Mouse (Mus musculus): Measurements from ENCODE around the gene Pip5k1b. TPM values are rescaled to one million over a fixed set of nuclear protein-coding genes. Genes with fewer than 3 reads are reported as not detected.

Pip5k1b gene
- polyA plus RNA-seq, 1 experiment from 2014 or later: 1.6 TPM

DNA sequence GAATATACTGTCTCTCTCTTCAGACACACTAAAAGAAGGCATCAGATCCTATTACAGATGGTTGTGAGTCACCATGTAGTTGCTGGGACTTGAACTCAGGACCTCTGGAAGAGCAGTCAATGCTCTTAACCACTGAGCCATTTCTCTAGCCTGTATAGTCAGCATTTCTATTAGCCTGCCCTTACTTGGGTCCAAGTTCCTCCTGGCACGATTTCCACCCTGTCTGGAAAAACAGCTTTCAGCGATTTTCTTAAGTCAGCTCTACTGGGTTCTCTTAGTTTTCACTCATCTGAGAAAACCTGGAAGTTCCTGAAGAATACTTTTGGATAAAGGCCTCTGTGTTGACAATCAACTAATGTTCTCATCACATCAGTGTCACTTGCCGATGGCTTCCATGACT, 56.4 kb downstream of the Pip5k1b start:
- Histone ChIP-seq H3K4me3 (ENCODE audit: low read depth, low read length) (no peak overlapping the region), H3K9ac (ENCODE audit: low read depth, low read length) (no peak overlapping the region), H3K27ac (ENCODE audit: low read length) (no peak overlapping the region), H3K4me2 (ENCODE audit: low read length) (no peak overlapping the region), H3K27me3 (ENCODE audit: control insufficient read depth, insufficient read depth, low read depth, low read length) (no peaks in the 10 kb centered on the region), H3K36me3 (ENCODE audit: control insufficient read depth, insufficient read depth, low read length) (no peaks in the 10 kb centered on the region), H3K4me1 (ENCODE audit: control insufficient read depth, insufficient read depth, low read length) (no peaks in the 10 kb centered on the region), H3K9me3 (replicated peaks; ENCODE audit: control insufficient read depth, low read length, poor library complexity, severe bottlenecking) (no peaks in the 10 kb centered on the region)
- no peak for ATAC-seq
- 66% methylated on average over 3 of the region's 3 CpGs for WGBS

DNA sequence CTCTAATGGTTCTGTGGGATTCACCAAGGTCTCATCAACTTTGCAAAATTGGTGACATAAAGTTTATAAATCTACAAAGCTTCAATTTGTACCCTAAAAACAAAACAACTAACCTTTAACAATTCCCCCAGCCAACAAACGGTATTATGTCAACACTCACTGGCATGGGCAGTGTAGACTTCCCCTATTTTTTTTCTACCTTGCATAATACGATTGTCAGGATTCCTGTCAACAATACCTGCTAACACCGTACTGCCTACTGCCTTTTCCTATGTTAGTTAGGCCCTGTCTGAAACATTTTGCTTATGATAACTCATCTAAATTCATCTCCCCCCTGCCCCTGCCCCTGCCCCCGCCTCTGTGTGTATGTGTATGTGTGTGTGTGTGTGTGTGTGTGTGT, 61.8 kb downstream of the Pip5k1b start:
- H3K4me3 ChIP-seq (ENCODE audit: low read depth, low read length): no peak overlapping the region
- H3K4me1 ChIP-seq (ENCODE audit: control insufficient read depth, insufficient read depth, low read length): no peaks in the 10 kb centered on the region
- ATAC-seq: no peak
- H3K27ac ChIP-seq (ENCODE audit: low read length): no peak overlapping the region
- 91% methylated on average over 4 of the region's 4 CpGs for WGBS
- H3K9me3 ChIP-seq (replicated peaks; ENCODE audit: control insufficient read depth, low read length, poor library complexity, severe bottlenecking): no peaks in the 10 kb centered on the region
- H3K9ac ChIP-seq (ENCODE audit: low read depth, low read length): no peak overlapping the region
- H3K4me2 ChIP-seq (ENCODE audit: low read length): no peak overlapping the region
- H3K36me3 ChIP-seq (ENCODE audit: control insufficient read depth, insufficient read depth, low read length): no peaks in the 10 kb centered on the region
- H3K27me3 ChIP-seq (ENCODE audit: control insufficient read depth, insufficient read depth, low read depth, low read length): no peaks in the 10 kb centered on the region

- H3K27me3 ChIP-seq (ENCODE audit: control insufficient read depth, insufficient read depth, low read depth, low read length): no peaks in the 10 kb centered on the region
- H3K4me2 ChIP-seq (ENCODE audit: low read length): no peak overlapping the region
- H3K4me1 ChIP-seq (ENCODE audit: control insufficient read depth, insufficient read depth, low read length): no peaks in the 10 kb centered on the region
- no peak overlapping the region for H3K9ac ChIP-seq (ENCODE audit: low read depth, low read length)
- ATAC-seq: no peak
- no peaks in the 10 kb centered on the region for H3K9me3 ChIP-seq (replicated peaks; ENCODE audit: control insufficient read depth, low read length, poor library complexity, severe bottlenecking)
- no peak overlapping the region for H3K27ac ChIP-seq (ENCODE audit: low read length)
- 16% methylated on average over 3 of the region's 3 CpGs for WGBS
- H3K4me3 ChIP-seq (ENCODE audit: low read depth, low read length): no peak overlapping the region
- H3K36me3 ChIP-seq (ENCODE audit: control insufficient read depth, insufficient read depth, low read length): no peaks in the 10 kb centered on the region
Observed at GRCm38 (mm10) chr19:24491824-24492223, 63.8 kb downstream of the Pip5k1b start.

- Histone ChIP-seq H3K36me3 (ENCODE audit: control insufficient read depth, insufficient read depth, low read length) (no peaks in the 10 kb centered on the region), H3K9me3 (replicated peaks; ENCODE audit: control insufficient read depth, low read length, poor library complexity, severe bottlenecking) (no peaks in the 10 kb centered on the region), H3K4me1 (ENCODE audit: control insufficient read depth, insufficient read depth, low read length) (no peaks in the 10 kb centered on the region), H3K4me2 (ENCODE audit: low read length) (no peak overlapping the region), H3K27me3 (ENCODE audit: control insufficient read depth, insufficient read depth, low read depth, low read length) (no peaks in the 10 kb centered on the region), H3K9ac (ENCODE audit: low read depth, low read length) (no peak overlapping the region), H3K4me3 (ENCODE audit: low read depth, low read length) (no peak overlapping the region), H3K27ac (ENCODE audit: low read length) (no peak overlapping the region)
- ATAC-seq: no peak
- WGBS: 81% methylated on average over 5 of the region's 5 CpGs
Observed at GRCm38 (mm10) chr19:24490275-24490674, 65.4 kb downstream of the Pip5k1b start.

DNA sequence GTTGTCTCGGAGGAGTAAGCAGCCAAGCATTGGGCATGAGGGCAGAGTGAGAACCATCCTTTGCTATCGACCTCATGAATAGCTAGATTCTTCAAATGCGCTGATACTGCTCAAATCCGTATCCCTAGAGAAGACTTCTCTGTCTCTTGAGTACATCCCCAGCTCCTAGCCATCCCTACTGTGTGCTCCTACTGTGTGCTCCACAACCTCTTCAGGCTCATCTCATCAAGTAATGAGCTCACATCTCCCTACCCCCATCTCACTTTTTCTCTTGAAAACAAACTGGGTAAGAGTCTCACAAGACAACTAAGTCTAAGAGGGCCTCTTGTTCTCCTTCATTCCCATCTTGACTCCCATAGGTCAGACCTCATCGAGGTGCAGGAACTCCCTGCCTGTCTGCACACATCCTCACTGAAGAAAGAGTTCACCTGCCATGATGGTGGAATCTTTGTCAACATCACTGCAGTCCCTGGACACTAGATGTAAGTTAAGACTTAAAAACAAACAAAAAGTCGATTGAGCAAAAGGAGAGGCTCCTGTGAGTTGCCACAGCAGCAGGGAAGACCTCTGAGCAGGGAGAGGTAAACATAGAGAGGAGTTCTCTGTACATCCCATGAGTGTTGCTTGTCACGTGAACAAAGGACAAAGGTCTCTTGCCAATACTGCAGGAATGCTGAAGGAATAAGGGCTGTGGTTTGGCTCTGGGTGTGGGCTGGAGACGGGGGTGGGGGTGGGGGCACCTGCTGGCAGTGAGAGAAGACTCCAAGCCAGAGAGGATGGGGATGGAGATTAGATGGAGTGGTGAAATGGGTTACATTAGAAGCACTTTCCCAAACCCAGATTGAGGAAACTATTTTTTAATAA, 69.0 kb downstream of the Pip5k1b start:
- Histone ChIP-seq H3K9me3 (replicated peaks; ENCODE audit: control insufficient read depth, low read length, poor library complexity, severe bottlenecking) (no peaks in the 10 kb centered on the region), H3K27me3 (ENCODE audit: control insufficient read depth, insufficient read depth, low read depth, low read length) (no peaks in the 10 kb centered on the region), H3K9ac (ENCODE audit: low read depth, low read length) (no peak overlapping the region), H3K36me3 (ENCODE audit: control insufficient read depth, insufficient read depth, low read length) (no peaks in the 10 kb centered on the region), H3K4me3 (ENCODE audit: low read depth, low read length) (no peak overlapping the region), H3K4me1 (ENCODE audit: control insufficient read depth, insufficient read depth, low read length) (no peaks in the 10 kb centered on the region), H3K4me2 (ENCODE audit: low read length) (no peak overlapping the region), H3K27ac (ENCODE audit: low read length) (no peak overlapping the region)
- WGBS: 76% methylated on average over 8 of the region's 8 CpGs
- ATAC-seq: no peak

DNA sequence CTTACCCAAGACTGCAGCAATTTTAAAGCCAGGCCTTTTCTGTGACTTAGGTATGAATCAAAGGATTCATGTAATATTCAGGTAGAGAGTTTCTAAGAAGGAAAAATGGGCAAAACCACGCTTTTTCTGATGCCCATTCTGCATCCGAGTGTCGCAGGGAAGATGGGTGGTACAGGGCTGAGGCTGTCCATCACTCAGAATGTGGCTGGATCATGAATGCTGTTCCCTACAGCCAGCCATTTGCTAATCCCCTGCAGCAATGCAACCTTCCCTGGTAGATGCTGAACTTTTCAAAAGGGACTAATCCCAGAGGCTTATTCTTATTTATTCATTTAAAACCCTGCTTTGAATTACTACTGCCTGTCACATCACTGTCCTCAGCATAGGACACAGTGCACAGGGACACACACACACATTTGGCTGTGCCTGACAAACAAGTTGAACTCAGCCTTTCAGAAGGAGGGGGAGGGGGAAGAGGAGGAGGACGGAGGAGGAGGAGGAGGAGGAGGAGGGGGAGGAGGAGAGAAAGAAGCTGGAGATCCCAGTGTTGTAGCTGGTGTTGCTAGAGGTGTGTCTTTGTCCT, 71.0 kb downstream of the Pip5k1b start:
- WGBS: 14% methylated on average over 4 of the region's 4 CpGs
- peak; percentile 58; the same call in 1 of the 2 replicates for ATAC-seq

GRCm38 (mm10) chr19:24480916-24481315, 74.8 kb downstream of the Pip5k1b start:
- Histone ChIP-seq H3K4me3 (ENCODE audit: low read depth, low read length) (no peak overlapping the region), H3K27me3 (ENCODE audit: control insufficient read depth, insufficient read depth, low read depth, low read length) (no peaks in the 10 kb centered on the region), H3K4me1 (ENCODE audit: control insufficient read depth, insufficient read depth, low read length) (peaks cover 6% of the 10 kb centered on the region; the same call in 1 of the 2 replicates), H3K4me2 (ENCODE audit: low read length) (no peak overlapping the region), H3K27ac (ENCODE audit: low read length) (no peak overlapping the region), H3K9me3 (replicated peaks; ENCODE audit: control insufficient read depth, low read length, poor library complexity, severe bottlenecking) (no peaks in the 10 kb centered on the region), H3K9ac (ENCODE audit: low read depth, low read length) (no peak overlapping the region), H3K36me3 (ENCODE audit: control insufficient read depth, insufficient read depth, low read length) (no peaks in the 10 kb centered on the region)
- WGBS: 47% methylated on average over 2 of the region's 2 CpGs
- no peak for ATAC-seq

More for the DNA sequence above, 71.0 kb downstream of the Pip5k1b start:
- H3K4me2 ChIP-seq (ENCODE audit: low read length): no peak overlapping the region
- 0 out of 2 replicates have a peak overlapping the region, but pooled peaks have one; percentile 14 for H3K9ac ChIP-seq (ENCODE audit: low read depth, low read length)
- H3K9me3 ChIP-seq (replicated peaks; ENCODE audit: control insufficient read depth, low read length, poor library complexity, severe bottlenecking): no peaks in the 10 kb centered on the region
- H3K27ac ChIP-seq (ENCODE audit: low read length): no peak overlapping the region
- H3K27me3 ChIP-seq (ENCODE audit: control insufficient read depth, insufficient read depth, low read depth, low read length): no peaks in the 10 kb centered on the region
- no peaks in the 10 kb centered on the region for H3K4me1 ChIP-seq (ENCODE audit: control insufficient read depth, insufficient read depth, low read length)
- no peak overlapping the region for H3K4me3 ChIP-seq (ENCODE audit: low read depth, low read length)
- no peaks in the 10 kb centered on the region for H3K36me3 ChIP-seq (ENCODE audit: control insufficient read depth, insufficient read depth, low read length)

DNA sequence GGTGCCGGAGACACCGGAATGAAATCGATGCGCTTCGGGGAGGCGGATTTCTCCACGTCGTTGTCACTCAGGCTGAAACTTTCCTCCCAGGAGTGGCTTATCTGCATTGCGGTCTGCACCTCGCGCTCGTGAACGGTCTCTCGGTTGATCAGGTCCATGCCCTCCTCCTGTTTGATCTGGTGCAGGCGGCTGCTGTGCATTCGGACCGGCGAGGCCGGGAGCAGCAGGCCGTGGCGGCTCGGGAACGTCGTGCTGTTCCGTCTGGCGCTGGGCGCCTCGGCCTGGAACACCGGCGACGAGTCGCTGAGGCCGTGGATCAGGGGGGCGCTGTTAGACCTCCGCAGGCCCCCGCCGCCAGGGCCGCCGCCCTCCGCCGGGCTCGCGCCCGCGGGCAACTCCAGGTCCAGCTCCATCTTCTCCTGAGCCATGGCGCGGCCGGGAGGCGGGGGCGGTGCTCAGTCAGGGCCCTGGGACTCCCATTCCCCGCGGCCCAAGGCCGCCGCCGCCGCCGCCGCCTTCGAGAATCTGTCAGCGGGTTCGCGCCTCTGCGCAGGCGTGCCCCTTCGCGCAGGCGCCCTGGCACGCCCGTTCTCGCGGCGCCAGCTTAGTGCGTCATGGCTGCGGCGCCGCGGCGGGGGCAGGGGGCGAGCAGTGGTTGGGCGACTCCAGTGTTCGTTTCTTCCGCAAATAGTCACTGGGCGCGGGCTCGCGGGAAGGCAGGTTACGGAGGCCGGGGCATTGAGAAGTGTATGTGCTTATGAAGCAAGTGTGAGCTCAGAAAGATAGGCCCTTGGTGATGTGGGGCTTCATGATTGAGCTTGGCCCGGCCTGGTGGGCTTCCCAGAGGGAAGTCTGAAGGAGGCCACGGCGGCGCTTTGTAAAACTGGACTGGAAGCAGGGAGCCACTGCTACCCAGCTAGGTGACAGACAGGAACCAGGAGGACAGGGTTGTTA, 78.5 kb downstream of the Pip5k1b start, which contains the start of gene Fam122a:
Gene Fam122a (minus strand): TSS at position 428 of the 954 bp plus-strand sequence.
- Histone ChIP-seq H3K9ac (ENCODE audit: low read depth, low read length) (peak within 1 kb of the TSS; percentile 95), H3K27me3 (ENCODE audit: control insufficient read depth, insufficient read depth, low read depth, low read length) (no peaks in the 10 kb centered on the region), H3K27ac (ENCODE audit: low read length) (peak within 1 kb of the TSS; percentile 95), H3K4me3 (ENCODE audit: low read depth, low read length) (peak within 1 kb of the TSS; percentile 85), H3K36me3 (ENCODE audit: control insufficient read depth, insufficient read depth, low read length) (no peaks in the 10 kb centered on the region), H3K4me1 (ENCODE audit: control insufficient read depth, insufficient read depth, low read length) (peaks cover 22% of the 10 kb centered on the region), H3K4me2 (ENCODE audit: low read length) (peak within 1 kb of the TSS; percentile 89), H3K9me3 (replicated peaks; ENCODE audit: control insufficient read depth, low read length, poor library complexity, severe bottlenecking) (no peaks in the 10 kb centered on the region)
- ATAC-seq: peak; percentile 98
- under 1% methylated on average over 85 of the region's 92 CpGs for WGBS
